Mouse (Mus musculus): ENCODE results near the gene Apol6.
A peak's percentile ranks its signal among the peaks of the same experiment; 100 is the strongest.

Apol6 gene

DNA sequence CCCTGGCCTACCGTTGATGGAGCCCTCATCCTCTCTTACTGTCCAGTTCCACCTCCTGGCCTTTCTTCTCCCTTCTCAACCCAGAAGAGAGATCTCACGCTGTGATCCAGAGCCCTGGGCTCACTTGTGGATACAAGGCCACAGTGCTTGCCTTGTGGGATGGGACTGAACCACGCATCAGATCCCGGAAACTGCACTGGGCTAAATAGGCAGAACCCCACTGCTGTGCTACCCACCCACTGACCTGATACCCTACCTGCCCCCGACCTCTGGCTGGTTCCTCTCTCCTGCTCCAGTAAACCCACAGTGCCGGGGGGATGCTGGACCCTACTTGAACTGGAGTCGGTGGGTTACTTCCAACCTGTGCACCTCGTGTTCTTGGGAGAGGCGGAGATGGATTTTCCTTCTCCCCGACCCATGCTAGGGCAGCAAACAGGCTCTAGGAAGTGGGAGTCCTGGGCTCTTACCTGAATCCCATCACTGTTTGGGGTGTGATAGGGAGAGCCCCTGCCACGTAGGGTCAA, 26.3 kb downstream of the Apol6 start:
- no peak for DNase-seq (ENCODE audit: low read depth)

GRCm38 (mm10) chr15:77071501-77071900, 27.0 kb downstream of the Apol6 start:
- DNase-seq (ENCODE audit: low read depth): no peak

- DNase-seq (ENCODE audit: low read depth): no peak
These were observed 28.1 kb downstream of the Apol6 start for GRCm38 (mm10) chr15:77072556-77073163.

DNA sequence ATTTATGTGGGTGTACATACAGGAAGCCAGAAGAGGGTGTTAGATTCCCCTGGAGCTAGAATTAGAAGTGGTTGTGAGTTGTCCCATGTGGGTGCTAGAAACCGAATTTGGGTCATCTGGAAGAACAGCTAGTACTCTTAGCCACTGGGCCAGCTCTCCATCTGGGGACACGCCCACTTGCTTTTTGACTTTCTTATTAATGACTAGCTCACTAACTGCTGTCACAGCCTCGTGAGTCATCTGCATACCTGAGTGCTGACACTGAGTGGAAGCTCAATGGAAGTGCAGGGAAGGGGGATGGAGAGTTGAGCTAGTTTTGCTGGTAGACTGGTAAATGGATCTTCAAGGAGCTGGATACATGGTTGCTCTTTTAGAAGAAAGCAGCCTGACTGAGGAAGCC, 32.0 kb downstream of the Apol6 start:
- peak; percentile 37 for DNase-seq (ENCODE audit: low read depth)

GRCm38 (mm10) chr15:77077906-77078305, 33.4 kb downstream of the Apol6 start:
- DNase-seq (ENCODE audit: low read depth): no peak

- DNase-seq (ENCODE audit: low read depth): no peak
These were observed 34.3 kb downstream of the Apol6 start for GRCm38 (mm10) chr15:77078786-77079185.

DNA sequence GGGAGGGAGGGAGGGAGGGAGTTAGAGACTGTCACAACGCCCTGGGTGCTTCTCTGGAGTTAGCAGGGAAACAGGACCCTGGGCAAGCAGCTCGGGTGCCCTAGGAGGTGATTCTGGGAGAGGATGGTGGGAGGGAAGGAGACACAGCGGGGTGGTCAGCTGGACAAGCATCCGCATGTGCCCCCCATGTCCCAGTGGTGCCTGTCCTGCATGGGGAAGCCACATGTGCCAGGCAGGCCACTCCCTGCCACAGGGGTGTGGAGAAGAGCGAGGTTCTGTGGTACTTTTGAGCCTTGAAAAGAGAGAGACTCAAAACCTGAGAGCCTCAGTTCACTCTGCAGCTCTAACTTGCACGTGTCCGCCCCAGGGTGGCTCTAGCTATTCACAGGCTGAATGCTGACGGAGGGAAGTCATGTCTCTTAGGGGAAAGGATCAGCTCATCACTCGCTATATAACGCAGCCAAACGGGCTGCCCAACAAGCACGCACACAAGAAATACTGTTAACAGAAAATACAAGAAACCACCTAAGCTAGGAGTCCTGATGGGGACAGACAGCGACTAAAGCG, 34.8 kb downstream of the Apol6 start:
- no peak for DNase-seq (ENCODE audit: low read depth)

DNA sequence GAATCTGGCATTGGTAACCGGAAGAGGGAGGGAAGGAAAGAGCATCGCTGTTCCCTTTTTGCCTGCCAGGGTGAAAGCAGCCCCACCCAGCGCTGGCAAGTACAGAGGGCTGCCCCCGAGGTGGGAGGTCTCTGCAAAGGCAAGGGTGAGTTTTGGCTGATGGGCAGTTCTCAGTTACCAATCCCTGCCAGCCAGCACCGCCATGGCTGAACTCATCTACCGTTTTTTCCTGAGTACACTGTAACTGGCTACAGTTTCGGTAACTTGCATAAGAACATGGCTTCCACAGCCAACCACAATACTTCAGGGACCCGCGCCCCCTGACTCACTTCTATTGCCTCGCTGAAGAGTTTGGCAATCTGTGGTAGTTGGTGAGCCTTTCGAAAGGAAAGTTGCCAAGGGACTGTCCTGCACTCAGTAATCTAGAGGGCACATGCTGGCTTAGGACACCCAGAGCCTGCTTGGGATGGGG, 35.4 kb downstream of the Apol6 start:
- DNase-seq (ENCODE audit: low read depth): peak; percentile 89

DNA sequence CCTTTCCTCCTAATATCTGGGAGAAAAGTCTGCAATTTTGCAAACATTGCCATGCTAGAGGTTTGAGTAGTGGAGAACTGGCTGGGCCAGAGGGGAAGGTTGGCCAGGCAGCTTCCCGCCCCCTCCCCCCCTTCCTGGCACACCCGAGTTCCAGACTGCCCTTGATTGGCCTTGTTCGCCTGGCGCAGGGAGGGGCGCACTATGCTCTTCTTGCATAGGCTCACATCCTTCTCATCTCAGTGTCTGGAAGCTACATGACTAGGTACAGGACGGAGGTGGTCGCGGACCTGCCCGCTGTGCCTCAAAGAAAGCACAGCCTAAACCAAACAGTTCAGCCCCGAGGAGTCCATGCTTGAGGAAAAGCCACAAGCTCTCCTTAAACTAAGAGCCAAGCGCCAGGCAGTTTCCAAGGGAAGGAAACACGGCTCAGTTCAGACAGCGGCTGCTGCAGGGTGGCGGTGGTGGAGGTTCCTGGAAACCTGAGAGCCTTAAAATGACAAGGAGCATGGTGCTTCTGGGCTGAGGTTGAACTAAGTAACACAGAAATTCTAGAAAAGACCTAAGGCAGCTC, 36.2 kb downstream of the Apol6 start:
- DNase-seq (ENCODE audit: low read depth): peak; percentile 40

- no peak for DNase-seq (ENCODE audit: low read depth)
These were observed 36.9 kb downstream of the Apol6 start for GRCm38 (mm10) chr15:77081454-77081853.

DNA sequence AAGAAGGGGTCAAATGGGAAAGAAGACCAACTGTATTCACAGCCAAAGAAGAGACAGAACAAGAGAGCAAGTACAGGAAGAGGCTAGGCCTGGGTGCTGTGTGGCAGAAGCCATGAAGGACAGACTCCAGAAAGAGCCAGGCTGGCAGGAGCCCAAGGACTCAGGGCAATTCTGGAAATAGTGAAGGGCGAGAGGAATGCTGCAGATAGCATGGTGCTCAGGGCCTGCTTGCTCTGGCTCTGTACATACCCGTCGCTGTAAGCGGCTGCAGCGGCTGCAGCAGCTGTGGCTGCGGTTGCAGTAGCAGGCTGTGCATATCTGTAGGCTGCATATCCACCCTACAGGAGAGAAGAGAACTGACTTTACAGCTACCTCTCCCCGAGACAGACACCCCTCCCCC, 41.3 kb downstream of the Apol6 start:
- DNase-seq (ENCODE audit: low read depth): no peak

GRCm38 (mm10) chr15:77086488-77086887, 42.0 kb downstream of the Apol6 start:
- no peak for DNase-seq (ENCODE audit: low read depth)

DNA sequence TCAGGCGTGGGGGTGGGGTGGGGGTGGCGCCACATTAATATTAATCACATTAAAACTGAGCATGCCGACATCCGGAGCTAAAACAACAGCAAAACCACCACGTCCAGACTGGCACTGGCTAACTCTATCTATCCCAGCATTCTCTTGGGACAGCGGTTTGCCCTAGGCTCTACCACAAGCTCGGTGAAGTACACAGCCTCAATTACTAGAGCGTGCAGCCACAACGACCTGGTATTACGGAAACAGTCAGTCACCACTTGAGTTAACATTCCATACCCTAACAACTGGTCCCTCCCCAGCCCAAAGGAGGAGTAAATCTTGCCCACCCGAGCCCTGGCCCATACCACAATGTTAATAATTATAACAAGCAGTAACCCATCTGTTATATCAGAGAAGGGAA, 44.7 kb downstream of the Apol6 start:
- DNase-seq (ENCODE audit: low read depth): no peak

- no peak for DNase-seq (ENCODE audit: low read depth)
These were observed 46.0 kb downstream of the Apol6 start for GRCm38 (mm10) chr15:77090531-77090930.

GRCm38 (mm10) chr15:77091394-77091793, 46.9 kb downstream of the Apol6 start:
- no peak for DNase-seq (ENCODE audit: low read depth)

DNA sequence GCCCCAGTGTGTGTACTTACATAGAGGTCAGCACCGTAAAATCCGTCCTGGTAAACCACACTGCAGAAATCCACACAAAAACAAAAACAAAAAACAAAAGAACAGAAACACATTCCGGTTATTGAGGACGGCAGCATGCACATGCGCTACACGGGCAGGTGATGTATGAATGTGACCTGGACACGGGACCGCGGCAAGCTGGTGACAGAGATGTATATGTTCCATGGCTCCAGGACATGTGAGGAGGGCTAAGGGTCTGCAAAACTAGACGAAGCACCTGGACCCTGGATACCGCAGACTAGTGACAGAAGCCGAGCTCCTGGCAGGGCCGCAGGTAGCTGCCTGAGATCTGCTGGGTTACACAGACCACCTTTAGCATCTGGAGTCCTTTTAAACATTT, 49.9 kb downstream of the Apol6 start:
- no peak for DNase-seq (ENCODE audit: low read depth)

DNA sequence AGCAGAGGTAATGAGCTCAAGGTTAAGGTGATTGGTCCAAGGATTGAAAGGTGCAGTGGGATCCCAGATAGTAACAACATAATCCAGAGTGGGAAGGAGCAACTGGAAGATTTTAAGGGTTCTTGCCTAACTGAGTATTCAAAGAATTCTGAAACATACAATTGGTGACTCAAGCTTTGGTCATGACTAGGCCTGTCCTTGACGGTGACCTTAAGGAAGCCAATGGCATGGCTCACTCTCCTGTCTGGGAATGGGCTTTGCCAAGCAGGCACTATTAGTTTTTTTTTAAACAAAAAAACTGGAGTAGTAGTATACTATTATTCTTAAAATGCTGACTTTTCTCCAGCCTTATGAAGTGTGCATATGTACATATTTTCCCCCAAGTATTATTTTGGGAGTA, 50.7 kb downstream of the Apol6 start:
- no peak for DNase-seq (ENCODE audit: low read depth)

DNA sequence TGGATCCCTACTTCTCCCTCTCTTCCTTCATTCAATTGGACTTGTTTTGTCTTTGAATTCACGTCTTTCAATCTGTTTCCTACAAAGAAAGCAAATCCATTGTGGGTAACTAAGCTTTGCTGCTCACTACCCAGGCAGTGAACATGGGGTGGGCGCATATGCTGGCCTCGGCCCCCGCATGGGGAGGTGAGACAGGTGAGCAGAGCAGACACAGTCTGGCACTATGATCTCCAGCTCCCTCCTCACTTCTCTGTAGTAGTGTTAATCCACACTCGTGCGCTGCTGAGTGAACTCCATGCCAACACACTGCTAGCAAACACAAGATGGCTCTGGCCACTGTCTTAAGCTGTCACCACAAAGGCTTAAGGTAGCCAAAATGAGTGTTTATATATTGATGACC, 52.8 kb downstream of the Apol6 start:
- DNase-seq (ENCODE audit: low read depth): no peak

DNA sequence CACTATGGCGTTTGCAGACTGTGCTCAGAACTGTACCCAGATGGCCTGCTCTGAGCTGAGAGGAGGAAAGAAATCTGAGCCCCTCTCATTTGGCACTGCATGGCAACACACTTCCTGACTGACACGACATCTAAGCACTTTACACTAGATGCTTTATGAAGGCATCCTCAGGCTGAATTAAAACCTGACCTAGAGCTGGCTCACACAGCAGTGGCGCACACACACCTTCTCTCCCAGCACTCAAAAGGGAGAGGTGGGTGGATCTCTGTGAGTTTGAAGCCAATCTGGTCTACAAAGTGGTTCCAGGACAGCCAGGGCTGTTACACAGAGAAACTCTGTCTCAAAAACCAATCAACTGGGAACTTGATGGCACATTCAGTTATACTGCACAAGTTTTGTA, 55.2 kb downstream of the Apol6 start:
- DNase-seq (ENCODE audit: low read depth): no peak

GRCm38 (mm10) chr15:77102685-77103084, 58.2 kb downstream of the Apol6 start:
- no peak for DNase-seq (ENCODE audit: low read depth)

GRCm38 (mm10) chr15:77104349-77105158, 60.0 kb downstream of the Apol6 start:
- no peak for DNase-seq (ENCODE audit: low read depth)

GRCm38 (mm10) chr15:77105273-77105672, 60.7 kb downstream of the Apol6 start:
- DNase-seq (ENCODE audit: low read depth): no peak

Measured in fibroblast of lung, adult 2 months (primary cell).